Mouse (Mus musculus) natural killer cell, adult 2 months (primary cell): Measurements from ENCODE around the gene Prkcb.
"Not testable (repeated sequence)": the region's sequence is repeated elsewhere in the genome, so short reads cannot be mapped to it uniquely, and the experiment has no call there.

Experiments
- DNase-seq, 2 experiments: peaks; one replicate each; pipeline ENCODE4 v3.0.0; 2022; ENCODE audit warnings: low spot score in 2 of 2

Prkcb gene

GRCm38 (mm10) chr7:122288605-122289242 lies at the start of gene Prkcb:
TSS of gene Prkcb (plus strand) at chr7:122288751.
- peak; percentile 87 to 92 for DNase-seq

- no peak for DNase-seq
These were observed 49.6 kb upstream of the Prkcb start for GRCm38 (mm10) chr7:122238939-122239338.

GRCm38 (mm10) chr7:122240413-122241119 lies 48.0 kb upstream of the Prkcb start:
- DNase-seq: no peak

- peak in 1 of 2 experiments; percentile 38 for DNase-seq
These were observed 46.3 kb upstream of the Prkcb start for GRCm38 (mm10) chr7:122242260-122242659.

GRCm38 (mm10) chr7:122242744-122243143 lies 45.8 kb upstream of the Prkcb start:
- DNase-seq: not testable (repeated sequence)

- DNase-seq: no peak
These were observed 44.4 kb upstream of the Prkcb start for GRCm38 (mm10) chr7:122244166-122244565.

GRCm38 (mm10) chr7:122244584-122244983 lies 44.0 kb upstream of the Prkcb start:
- DNase-seq: no peak

GRCm38 (mm10) chr7:122245976-122246375 lies 42.6 kb upstream of the Prkcb start:
- no peak for DNase-seq

GRCm38 (mm10) chr7:122247254-122247864 lies 41.2 kb upstream of the Prkcb start:
- DNase-seq: no peak

- DNase-seq: no peak
These were observed 39.2 kb upstream of the Prkcb start for GRCm38 (mm10) chr7:122249321-122249821.

GRCm38 (mm10) chr7:122251197-122252011 lies 37.1 kb upstream of the Prkcb start:
- peak; percentile 58 to 77 for DNase-seq

GRCm38 (mm10) chr7:122256722-122257121 lies 31.8 kb upstream of the Prkcb start:
- no peak for DNase-seq

GRCm38 (mm10) chr7:122258521-122258920 lies 30.0 kb upstream of the Prkcb start:
- no peak for DNase-seq

- DNase-seq: no peak
These were observed 28.4 kb upstream of the Prkcb start for GRCm38 (mm10) chr7:122260055-122260602.

- DNase-seq: no peak
These were observed 19.5 kb upstream of the Prkcb start for GRCm38 (mm10) chr7:122268983-122269486.

GRCm38 (mm10) chr7:122272334-122272733 lies 16.2 kb upstream of the Prkcb start:
- DNase-seq: no peak

GRCm38 (mm10) chr7:122279580-122279979 lies 9.0 kb upstream of the Prkcb start:
- DNase-seq: no peak

- no peak for DNase-seq
These were observed 8.2 kb upstream of the Prkcb start for GRCm38 (mm10) chr7:122280334-122280733.

GRCm38 (mm10) chr7:122282584-122282983 lies 6.0 kb upstream of the Prkcb start:
- no peak for DNase-seq

- no peak for DNase-seq
These were observed 1.3 kb upstream of the Prkcb start for GRCm38 (mm10) chr7:122287217-122287616.
